Mouse (Mus musculus): ENCODE data around the gene Pip4p1. TPM values are rescaled to one million over a fixed set of nuclear protein-coding genes. Genes with fewer than 3 reads are reported as not detected.
"Not testable (repeated sequence)": the region's sequence is repeated elsewhere in the genome, so short reads cannot be mapped to it uniquely, and the experiment has no call there.

Gene Pip4p1
- polyA plus RNA-seq, 2 experiments from 2014 or later, result 2.9 to 3.4 TPM

DNA sequence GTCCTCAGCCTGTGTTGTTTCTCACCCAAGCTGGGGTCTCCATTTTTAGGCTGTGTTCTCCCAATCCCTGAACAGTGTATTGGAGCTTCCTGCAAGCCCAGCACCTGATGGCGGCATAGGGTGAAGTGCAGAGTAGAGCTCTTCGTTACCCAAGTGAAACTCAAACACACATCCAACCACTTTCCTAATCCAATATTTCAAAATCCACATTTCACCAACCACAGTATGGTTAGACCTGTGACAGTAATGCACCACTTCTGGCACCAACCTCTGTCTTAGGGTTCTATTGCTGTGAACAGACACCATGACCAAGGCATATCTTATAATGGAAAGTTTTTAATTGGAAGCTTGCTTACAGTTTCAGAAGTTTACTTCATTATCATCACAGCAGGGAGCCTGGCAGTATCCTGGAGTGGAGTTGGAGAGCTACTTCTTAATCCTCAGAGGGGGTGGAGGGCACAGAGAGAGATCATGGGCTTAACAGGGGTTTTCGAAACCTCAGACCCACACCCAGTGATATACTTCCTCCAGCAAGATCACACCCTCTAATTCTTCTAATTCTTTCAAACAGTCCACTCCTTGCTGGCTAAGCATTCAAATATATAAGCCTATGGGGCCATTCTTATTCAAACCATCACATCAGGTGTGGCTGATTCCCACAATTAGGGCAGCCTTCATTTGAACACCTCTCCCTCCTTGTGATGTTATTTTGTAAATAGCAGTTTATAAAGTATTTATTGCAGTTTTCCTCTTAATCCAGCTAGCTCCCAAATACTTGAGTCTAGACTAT is 7.7 kb upstream of the Pip4p1 start:
- ATAC-seq, result no peak

DNA sequence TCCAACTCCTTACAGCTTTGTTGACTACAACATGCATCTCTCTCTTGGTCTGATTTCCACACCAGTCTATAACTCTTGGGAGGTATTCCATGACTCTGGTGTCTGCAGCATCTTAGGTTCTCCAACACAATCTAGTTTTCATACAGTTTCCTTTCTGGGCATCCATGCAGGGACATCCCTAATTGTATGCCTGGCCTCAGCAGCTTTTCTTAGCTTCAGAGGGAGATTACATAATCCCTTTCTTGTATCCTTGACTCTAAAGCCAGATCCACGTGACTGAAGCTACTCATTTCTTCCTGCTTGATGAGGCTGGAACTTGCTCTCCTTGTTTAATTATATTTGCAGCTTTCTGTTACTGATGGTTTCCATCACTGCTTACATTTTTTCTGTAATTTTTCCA is 6.0 kb upstream of the Pip4p1 start:
- ATAC-seq, result no peak

DNA sequence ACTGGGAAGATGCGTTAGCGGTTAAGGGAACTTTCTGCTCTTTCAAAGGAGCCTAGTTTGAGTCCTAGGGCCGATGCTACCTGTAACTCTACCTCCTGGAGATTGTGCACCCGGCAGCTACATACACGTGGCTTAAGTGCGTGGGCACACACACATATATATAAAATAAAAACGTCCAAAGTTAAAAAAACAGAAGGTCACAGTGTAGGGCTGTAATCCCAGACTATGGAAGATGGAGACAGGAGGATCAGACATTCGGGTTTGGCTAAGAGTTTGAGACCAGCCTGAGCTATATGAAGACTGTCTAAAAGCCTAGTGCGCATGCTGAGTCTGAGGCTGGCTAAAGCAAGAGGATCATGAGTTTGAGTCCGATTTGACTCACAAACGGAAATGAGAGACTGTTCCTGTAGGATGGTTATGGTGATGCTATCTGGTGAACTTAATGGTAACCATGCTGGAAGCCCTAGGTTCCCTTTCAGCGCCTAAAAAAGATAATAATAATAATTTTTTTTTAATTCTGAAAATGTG is 901 bp upstream of the Pip4p1 start:
- ATAC-seq, result peak; percentile 5

DNA sequence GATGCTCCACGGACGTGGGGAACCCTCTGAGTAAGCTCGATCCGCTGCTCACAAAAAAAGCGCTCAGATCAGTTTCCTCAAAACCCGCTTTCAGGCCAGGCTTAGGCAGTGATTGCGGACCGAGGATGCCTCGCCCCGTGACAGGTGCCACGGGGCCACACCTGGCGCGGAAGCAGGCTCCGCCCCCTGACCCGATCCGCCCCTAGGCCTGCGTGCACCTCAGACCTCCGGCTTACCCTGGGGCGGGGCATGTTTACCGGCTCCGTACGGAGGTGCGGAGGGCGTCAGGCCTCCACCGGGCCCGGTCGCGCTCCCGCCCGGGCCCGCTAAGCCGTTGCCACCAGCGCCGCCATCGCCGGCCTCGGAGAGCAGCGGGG is 291 bp downstream of the Pip4p1 start:
- peak; percentile 28 for ATAC-seq

DNA sequence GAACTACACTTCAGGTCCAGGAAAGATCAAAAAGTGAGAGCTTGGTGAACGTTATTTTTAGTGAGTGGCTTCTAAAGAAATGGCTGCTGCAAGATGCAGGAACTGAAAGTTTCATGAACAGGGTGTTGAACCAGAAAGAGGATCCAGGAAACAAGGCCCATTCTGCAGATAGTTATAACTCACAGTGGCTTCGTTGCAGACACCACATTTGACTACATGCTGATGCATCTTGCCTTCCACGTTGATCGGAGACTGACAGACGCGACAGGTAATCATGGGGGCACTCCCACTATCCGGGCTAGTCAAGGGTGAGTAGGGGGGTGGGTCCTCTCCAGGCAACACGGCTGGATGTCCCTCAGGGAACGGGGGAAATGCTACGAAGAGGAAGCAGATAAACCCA is 705 bp downstream of the Pip4p1 start:
- ATAC-seq, result no peak

DNA sequence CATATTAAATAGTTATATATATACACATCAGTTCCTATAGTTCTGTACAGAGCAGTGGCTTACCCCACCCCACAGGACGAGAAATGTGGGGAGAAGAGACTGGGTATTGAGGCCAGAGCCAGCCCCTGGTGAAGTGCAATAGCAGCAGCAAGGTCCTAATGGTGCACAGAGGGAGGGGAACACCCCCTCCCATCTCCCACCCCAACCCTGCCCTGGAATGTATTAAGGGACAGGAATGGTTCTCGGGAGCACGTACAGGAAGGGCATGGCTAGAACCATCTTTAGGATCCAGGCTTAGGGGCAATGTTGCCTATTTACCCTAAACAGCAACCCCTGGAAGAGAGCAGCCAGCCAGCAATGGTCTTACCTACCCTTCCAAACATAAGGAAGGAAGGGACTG is 3.3 kb downstream of the Pip4p1 start:
- no peak for ATAC-seq

DNA sequence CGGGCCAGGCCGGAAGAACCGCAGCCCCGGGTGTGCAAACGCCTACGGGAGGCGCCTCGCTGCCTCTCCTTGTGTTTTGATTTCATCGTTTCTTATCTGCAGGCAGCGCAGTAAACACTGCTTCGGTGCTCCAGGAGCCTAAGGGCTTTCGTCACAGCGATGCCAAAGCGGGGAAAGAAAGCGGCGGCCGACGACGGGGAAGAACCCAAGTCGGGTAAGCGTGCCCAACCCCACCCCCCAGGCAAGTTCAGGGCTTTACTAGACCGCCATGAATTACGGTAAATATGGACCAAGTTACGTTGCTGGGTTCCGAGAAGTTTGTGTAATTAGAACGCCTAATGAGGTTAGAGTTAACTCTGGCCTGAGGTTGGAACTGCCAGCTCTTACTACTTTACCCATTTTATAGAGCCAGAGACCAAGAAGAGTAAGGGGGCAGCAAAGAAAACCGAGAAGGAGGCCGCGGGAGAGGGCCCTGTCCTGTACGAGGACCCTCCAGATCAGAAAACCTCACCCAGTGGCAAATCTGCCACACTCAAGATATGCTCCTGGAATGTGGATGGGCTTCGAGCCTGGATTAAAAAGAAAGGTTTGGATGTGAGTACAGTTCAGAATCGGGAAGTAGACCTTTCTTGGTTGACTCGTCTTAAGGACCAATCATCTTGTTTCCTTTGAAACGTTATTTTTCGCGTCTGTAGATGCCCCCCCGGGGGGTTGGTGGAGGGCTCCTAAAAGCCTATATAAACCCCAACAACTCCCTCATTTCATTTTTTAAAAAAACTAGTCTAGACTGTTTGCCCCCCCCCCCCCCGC is 5.3 kb downstream of the Pip4p1 start:
- ATAC-seq, result peak; percentile 24

DNA sequence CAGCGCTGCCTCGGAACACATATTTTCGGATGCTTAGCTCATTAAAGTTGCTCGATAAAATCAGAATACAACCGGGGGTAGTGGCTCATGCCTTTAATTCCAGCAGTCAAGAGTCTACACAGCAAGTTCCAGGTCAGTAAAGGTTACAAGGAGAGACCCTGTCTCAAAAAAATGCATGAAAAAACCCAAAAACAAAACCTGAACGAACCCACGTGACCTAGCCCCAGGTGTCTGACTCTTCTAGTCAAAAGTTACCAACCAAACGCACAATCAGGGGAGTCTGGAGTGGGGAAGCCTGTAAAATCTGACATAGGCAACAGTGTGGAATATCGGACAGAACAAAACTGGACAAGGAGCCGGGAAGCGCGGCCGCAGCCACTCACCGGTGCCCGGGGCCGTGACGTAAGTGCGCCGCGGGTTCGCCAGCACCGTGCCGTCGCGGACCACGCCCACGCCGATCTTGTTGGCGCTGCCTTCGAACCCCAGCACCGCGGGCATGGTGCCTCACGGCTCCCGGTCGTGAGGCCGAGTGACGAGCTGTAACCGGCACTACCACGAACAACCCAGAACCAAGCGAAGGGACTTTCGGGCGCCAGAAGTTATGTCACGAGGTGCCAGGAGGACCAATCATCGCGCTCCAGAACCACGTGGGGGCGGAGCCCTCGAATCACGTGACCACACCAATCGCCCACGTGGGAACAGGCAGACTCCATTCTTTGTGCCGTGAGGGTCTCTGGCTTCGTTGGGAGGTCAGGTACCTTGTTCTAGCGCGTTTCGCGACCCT is 6.2 kb downstream of the Pip4p1 start, which contains the start of the genes Osgep and Apex1:
Gene Osgep (minus strand): TSS at position 613 of the 784 bp plus-strand sequence.
Gene Apex1 (plus strand): TSS at position 688 of the 784 bp plus-strand sequence.
- ATAC-seq, result peak; percentile 94

DNA sequence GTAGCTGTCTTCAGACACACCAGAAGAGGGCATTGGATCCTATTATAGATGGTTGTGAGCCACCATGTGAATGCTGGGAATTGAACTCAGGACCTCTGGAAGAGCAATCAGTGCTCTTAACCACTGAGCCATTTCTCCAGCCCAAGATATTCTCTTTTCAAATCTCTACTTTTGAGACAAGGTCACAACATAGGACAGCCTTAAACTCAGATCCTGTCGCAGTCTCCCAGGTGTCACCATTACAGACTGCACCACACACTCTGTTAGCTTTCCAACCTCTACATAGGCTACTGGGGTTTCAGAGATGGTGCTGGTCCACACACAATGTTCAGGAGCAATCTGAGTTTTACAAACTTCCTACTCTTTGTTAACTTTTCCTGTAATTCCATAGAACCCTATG is 7.2 kb downstream of the Pip4p1 start:
- not testable (repeated sequence) for ATAC-seq

DNA sequence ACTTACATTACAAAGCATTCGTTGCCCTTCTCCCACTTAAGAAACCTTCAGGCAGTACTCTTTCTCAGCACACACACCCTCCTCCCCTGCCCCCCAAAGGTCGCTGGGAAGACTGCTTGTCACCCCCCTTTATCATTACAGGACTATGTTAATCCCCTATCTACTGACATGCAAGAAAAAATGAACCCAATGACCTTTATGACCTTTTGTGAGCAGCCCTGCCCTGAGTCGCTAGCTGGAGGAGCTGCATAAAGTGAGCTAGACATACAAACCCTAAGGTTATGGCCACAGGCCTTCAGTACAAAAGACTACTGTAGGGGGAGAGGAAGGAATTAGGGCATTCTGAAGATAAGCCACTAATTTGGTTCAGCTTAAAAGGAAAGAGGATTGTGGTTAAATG is 19.3 kb downstream of the Pip4p1 start:
- ATAC-seq, result no peak

DNA sequence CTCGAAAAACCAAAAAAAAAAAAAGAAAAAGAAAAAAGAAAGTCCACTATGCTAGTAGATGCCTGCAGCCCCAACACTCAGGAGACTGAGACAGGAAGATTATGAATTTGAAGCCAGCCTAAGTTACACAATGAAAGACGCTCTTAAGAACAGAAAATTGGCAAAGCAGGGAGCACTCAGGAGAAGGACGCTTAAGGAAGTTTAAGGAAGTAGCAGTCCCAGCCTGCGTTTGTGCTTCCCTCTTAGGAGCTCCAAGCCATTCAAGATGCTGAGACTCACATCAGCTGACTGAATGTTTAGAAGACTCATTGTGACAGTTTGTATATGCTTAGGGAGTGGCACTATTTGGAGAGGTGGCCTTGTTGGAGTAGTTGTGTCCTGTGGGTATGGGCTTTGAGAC is 22.5 kb downstream of the Pip4p1 start:
- ATAC-seq, result no peak

DNA sequence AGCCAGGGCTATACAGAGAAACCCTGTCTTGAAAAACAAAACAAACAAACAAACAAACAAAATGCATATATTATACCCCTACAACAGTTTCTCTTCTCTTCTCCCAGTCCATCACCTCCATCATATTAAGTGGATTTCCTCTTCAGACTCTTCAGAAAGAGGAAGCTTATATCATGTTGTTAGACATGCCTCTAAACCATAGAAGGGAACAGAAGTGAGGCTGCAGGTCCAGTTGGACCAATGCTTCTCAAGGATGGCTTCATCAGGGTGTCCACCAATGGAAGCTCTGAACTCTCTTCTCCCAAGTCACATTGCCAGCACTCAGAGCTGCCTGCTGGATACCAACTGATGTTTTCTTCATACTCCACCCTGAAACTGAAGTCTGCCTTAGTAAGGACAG is 25.3 kb downstream of the Pip4p1 start:
- ATAC-seq, result not testable (repeated sequence)

DNA sequence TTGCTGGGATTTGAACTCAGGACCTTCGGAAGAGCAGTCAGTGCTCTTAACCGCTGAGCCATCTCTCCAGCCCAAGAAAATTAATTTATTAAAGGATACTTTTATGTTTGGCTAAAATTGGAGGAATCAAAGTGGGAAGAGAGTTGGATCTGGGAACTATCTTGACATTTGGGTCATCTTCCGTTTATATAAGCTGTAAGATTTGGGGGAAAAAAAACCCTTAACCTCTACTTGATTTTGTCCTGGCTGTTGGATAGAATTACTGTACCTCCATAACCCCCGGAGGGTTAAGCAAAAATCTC is 25.9 kb downstream of the Pip4p1 start:
- no peak for ATAC-seq

DNA sequence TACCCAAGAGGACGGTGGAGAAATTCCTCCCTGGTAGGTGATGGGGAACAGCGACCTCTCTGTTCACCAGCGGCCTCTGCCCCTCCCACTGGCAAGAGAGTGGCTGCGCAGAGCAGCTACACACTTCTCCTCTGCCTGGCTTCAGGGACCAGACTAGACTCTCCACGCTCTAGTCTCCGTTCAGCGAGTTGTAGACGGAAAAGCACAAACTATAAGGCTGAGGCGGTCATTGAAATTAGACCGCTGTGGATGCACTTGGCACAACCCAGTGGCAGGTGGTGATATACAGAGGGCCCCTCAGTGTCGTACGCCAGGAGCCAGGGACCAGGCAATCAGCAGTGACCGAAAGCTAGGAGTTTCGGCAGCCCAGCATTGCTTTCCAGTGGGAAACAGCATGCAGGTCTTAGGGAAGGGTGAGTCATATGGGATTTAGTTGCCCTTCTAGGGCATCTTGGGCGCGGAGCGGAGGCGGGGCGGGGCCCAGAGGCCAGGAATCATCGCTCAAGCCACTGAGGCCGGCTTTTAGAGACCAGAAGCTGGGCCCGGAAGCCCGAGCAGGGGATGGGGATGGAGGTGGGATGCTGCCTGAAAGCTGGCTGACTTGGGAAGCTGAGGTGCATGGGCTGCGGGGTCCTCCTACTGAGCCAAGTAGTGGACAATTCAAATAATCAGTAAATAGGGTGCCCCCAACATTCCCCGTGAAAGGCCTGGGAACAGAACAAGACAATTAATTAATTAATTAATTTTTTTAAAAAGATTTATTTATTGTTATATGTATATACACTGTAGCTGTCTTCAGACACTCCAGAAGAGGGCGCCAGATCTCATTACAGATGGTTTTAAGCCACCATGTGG is 26.5 kb downstream of the Pip4p1 start:
- no peak for ATAC-seq

DNA sequence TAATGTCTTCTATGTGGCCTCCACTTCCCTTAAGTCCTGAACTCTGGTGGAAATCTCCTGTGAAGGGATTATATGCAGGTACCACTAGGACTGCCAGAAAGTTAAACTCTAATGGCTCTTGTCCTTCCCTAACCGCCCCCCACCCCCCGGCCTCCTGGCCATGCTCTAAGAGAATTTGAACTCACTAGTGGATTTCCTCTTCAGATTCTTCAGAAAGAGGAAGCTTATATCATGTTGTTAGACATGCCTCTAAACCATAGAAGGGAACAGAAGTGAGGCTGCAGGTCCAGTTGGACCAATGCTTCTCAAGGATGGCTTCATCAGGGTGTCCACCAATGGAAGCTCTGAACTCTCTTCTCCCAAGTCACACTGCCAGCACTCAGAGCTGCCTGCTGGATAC is 32.7 kb downstream of the Pip4p1 start:
- not testable (repeated sequence) for ATAC-seq

DNA sequence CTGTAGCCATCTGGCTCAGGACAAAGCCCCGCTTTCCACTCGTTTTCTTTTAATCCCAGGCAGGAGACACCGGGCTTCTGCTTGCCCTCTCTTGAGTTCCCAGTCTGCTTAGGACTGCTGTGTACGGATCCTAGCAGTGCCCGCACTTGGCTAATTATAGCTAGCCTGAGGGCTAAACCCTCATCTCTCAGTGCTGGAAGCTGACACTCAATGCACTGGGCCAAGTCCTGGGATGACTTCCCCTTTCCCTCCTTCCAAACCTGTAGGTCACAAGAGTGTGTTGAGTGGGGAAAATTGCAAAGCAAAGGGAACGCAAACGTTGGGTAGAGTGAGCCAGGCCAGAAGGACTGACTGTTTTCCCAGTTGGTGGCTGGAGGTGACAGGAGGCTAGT is 33.3 kb downstream of the Pip4p1 start, which contains the start of gene Klhl33:
Gene Klhl33 (minus strand): TSS at position 134 of the 392 bp plus-strand sequence.
- no peak for ATAC-seq

DNA sequence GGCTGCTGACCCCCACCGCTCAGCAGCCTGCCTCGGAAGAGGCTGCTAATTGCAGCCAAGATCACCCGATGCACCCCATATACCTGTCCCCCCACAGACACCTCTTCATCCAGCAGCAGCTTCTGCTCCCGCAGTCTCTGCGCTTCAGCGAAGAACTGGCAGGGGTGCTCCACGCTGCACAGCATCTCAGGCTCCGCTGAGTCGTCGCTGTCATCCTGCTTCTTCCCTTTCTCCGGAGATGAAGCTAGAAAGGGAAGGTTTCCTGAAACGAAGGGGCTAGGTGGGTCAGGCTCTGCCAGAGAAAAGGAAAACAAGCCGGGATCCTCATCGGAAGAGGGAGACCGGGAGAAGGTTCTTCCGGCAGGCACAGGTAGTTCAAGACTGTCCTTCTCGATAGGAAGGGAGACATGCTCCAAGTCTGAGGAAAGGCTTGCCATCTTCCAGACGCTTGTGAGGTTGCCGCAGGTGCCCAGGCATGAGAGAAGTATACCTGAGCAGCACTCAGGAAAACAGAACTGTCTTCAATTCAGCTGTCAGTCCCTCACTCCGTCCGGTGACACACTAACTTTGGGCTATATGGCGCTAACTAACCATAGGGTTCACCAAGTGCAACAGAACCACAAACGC is 33.8 kb downstream of the Pip4p1 start:
- ATAC-seq, result no peak

DNA sequence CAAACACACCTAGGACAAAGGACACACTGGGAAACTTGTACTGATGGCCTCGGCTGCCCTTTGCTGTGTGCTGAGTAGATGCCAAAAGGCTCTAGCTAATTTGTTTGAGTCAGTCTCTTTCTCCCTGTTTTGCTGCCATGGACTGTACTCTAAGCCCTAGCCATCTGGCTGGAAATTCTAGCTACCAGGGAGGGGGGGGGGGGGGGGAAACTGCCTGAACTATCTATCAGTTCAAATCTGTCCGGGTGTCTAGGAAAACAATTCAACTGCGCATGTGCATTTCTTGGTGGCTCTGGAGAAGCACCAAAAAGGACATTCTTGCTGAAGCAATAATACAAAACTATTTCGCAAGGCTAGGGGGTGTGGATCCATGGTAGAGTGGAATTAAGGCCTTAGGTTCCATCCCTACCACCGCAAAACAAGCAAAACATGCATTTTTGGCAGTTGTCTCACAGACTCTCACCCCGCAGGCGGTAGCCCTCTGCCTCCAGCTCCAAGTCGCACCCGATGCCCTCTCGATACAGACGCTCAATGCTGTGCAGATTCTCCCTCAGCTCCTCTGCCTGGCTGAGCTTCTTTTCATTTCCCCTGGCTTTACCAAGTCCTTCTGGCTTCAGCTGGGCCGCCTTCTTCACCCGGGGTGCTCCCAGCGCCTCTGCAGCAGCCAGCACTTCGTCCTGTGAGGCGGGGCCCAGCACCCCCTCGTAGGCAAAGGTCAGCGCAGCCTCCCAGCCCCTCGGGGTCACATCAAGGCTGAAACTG is 34.5 kb downstream of the Pip4p1 start:
- no peak for ATAC-seq

DNA sequence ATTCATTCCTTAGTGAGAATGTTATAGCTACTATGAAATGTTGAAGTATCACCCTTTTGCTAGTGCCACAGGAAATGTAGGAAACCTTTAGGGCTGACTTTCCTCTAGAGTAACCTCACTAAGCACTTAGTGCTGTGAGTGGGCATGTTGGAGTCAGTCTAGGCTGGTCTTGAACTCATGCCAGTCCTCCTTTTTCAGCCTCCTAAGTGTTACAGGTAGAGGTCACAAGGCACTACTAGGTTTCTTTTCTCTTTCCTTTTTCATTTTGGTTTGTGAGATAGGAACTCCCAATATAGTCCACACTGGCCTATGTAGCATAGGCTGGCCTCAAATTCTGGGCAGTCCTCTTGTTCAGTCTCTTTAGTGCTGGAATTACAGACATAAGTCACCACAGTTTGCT is 35.2 kb downstream of the Pip4p1 start:
- ATAC-seq, result no peak

All from CD4-positive, CD25-positive, alpha-beta regulatory T cell, adult 4 months (primary cell).